Mouse (Mus musculus): ENCODE data around the gene Fam122c.

The Fam122c gene

GRCm38 (mm10) chrX:53370366-53370740, 97.1 kb downstream of the Fam122c start, which contains the start of gene Mospd1:
Gene Mospd1, minus strand, starts transcription at chrX:53370502.
- DNase-seq (ENCODE audit: low spot score in 2 of 2), result peak; percentile 71 to 79
